Mouse (Mus musculus): ENCODE results near the gene Cd34.

DNA sequence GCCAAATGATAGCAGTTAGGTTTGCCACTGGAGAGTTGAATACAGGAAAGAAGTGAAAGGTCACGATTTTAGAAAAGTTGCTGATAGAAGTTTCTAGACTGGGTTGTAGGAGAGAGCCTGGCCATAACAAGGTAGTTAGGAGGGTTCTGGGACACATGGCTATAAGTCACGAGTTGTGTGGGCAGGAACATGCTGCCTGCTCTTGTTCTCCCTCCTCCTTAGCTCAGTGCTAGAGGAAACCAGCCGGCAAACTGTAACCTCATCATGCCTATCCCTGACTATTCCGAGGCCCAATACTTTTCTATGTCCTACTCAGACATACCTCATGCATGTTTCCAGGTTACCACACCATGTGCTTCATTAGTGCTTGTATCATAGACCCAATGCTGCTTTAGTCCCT is 64.7 kb downstream of the Cd34 start:
- no peak for TF ChIP-seq CTCF (IDR thresholded peaks at IDR 0.05; ENCODE audit: low read depth)
- TF ChIP-seq EP300 (IDR thresholded peaks at IDR 0.05; ENCODE audit: low read depth) = no peak

Data from liver, postnatal 0 days (tissue).